Mouse (Mus musculus) limb, embryonic 10.5 days (tissue): Measurements from ENCODE around the gene Paf1. TPM values are rescaled to one million over a fixed set of nuclear protein-coding genes. Genes with fewer than 3 reads are reported as not detected.

ENCODE experiments used
- DNase-seq: peaks from one replicate; pipeline ENCODE4 v3.0.0-alpha.2; 2017; ENCODE audit warnings: low spot score
- H3K27ac ChIP-seq: fragments of 300-500 bp; sonication (generic); 2 replicates; pipeline ENCODE4 v1.5.1; 2016; ENCODE audit warnings: mild to moderate bottlenecking
- H3K27me3 ChIP-seq: fragments of 300-500 bp; sonication (generic); 2 replicates; pipeline ENCODE4 v1.6.1; 2016; ENCODE audit warnings: low read depth, mild to moderate bottlenecking; ENCODE audit not compliant: poor library complexity, severe bottlenecking
- H3K36me3 ChIP-seq: fragments of 300-500 bp; sonication (generic); 2 replicates; pipeline ENCODE4 v1.6.1; 2016; ENCODE audit warnings: mild to moderate bottlenecking, moderate library complexity
- H3K4me1 ChIP-seq: fragments of 300-500 bp; sonication (generic); 2 replicates; pipeline ENCODE4 v1.6.1; 2016
- H3K4me3 ChIP-seq: fragments of 300-500 bp; sonication (generic); 2 replicates; pipeline ENCODE4 v1.5.1; 2016; ENCODE audit warnings: mild to moderate bottlenecking, moderate library complexity
- H3K9me3 ChIP-seq: fragments of 300-500 bp; sonication (generic); replicated peaks from 2 replicates; pipeline ENCODE4 v1.6.1; 2016; ENCODE audit warnings: mild to moderate bottlenecking
- WGBS: fragments of 180-500 bp; shearing (Covaris S2); methylation state at CpG from one replicate; pipeline ENCODE4 v1.1.7; 2016; 5-methylcytosine and 5-hydroxymethylcytosine counted together
- polyA plus RNA-seq: library from polyadenylated mRNA; unstranded; fragments of >200 nt; fragmentation: Nextera tagmentation; extraction: Ambion mirVana; gene quantifications from 2 replicates; pipeline ENCODE4 v1.2.1, GENCODE M21; 2016

The Paf1 gene
- polyA plus RNA-seq, 1 experiment from 2014 or later = 91.5 TPM

DNA sequence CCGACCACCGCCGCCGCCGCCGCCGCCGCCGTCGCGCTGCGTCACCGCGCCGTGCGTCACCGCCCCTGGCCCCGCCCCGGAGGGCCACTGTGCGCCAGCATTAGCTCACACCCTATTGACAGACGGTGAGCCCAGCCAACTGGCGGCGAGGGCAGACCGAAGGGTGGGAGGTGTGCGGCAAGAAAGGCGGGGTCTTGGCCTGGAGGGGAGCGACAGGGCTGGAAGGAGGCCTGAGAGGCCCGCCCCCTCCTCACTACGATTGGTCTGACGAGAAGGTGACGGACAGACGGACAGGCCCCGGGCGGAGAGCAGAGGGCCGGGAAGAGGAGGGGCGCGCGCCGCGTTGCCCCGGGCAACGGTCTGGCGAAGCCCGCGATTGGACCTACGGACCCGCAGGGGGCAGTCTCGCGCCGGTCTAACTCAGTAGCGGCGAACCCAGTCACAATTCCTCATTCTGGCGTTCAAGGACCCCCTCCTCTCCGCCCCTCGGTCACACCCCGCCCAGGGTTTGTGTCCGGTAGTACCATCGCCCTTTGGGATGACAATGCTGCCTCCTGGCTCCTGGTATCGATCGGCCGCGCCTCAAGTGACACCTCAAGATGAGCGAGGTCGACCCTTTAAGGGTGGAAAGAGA lies 43.6 kb downstream of the Paf1 start:
- WGBS = under 1% methylated on average over 64 of the region's 64 CpGs
- H3K4me3 ChIP-seq = peak overlapping the region; percentile 96
- H3K36me3 ChIP-seq = peaks cover 29% of the 10 kb centered on the region
- no peaks in the 10 kb centered on the region for H3K27me3 ChIP-seq
- H3K4me1 ChIP-seq = peaks cover 36% of the 10 kb centered on the region
- peak; percentile 97 for DNase-seq
- peak overlapping the region; percentile 88 for H3K27ac ChIP-seq
- H3K9me3 ChIP-seq = no peaks in the 10 kb centered on the region

DNA sequence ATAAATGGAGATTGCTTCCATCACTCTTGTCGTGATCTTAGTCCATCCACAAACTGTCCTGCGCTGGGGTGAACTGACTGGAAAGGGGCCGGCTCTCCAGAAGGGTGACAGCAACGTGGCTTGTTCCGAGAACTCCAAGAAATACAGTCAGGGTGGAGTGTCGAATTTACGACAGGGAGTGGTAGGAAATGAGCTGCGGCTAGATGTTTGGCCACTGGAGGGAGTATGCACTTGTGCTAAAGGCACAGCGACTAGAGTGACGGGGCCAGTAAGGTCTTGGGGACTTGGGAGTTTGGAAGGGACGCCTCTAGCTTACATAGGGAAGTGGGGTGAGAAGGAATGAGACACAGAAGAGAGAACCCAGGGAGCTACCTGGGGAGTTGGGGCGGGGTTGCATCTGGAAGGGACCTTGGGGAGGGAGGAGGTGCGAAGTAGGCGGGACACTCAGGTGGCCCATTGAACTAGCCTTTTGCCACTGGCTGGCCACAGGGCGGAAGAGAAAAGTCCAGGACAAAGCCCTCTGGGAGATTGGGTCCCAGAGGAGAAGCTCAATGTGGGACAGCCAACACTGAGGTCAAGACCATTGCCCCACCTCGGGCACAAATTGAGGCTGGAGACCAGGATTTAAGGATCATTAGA lies 44.3 kb downstream of the Paf1 start, which contains the start of gene Gmfg:
Gmfg (plus strand) TSS at position 516 of the 639 bp plus-strand sequence.
- Histone ChIP-seq H3K36me3 (peaks cover 23% of the 10 kb centered on the region), H3K27ac (peak within 1 kb of the TSS; percentile 88), H3K4me3 (peak within 1 kb of the TSS; percentile 96), H3K4me1 (peaks cover 36% of the 10 kb centered on the region), H3K27me3 (no peaks in the 10 kb centered on the region), H3K9me3 (no peaks in the 10 kb centered on the region)
- WGBS = 5% methylated on average over 16 of the region's 16 CpGs
- peak; percentile 77 for DNase-seq

DNA sequence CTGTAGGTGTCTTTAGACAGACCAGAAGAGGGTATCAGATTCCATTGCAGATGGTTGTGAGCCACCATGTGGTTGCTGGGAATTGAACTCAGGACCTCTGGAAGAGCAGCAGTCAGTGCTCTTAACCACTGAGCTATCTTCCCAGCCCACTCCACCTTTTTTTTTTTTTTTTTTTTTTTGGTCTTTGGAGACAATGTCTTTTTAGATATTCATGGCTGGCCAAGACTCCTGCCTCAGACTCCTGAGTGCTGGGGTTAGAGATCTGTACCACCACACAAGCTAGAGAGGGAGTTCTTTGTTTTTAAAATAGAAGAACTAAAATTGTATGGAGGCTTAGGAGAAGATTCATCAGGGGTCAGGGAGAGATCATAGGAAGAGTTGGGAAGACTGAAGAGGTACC lies 45.2 kb downstream of the Paf1 start:
- H3K36me3 ChIP-seq = peaks cover 13% of the 10 kb centered on the region
- H3K9me3 ChIP-seq = no peaks in the 10 kb centered on the region
- no peak for DNase-seq
- no peaks in the 10 kb centered on the region for H3K27me3 ChIP-seq
- H3K4me3 ChIP-seq = no peak overlapping the region
- H3K27ac ChIP-seq = no peak overlapping the region
- H3K4me1 ChIP-seq = peaks cover 36% of the 10 kb centered on the region

DNA sequence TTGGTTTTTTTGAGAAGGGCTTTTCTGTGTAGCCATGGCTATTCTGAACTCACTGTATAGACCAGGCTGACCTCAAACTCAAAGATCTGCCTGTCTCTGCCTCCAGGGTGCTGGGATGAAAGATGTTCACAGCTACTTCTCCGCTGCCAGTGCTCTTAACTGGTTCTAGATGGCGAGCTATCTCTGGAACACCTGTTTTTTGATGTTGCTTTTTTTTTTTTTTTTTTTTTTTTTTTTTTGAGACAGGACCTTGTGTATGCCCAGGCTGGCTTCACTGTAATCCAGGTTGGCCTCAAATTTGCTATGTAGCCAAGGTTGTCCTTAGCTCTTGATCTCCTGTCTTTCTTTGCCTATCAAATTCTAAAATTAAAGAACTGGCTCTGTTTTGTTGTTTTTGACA lies 46.0 kb downstream of the Paf1 start:
- no peaks in the 10 kb centered on the region for H3K9me3 ChIP-seq
- peaks cover 29% of the 10 kb centered on the region for H3K4me1 ChIP-seq
- H3K27me3 ChIP-seq = no peaks in the 10 kb centered on the region
- WGBS = 83% methylated on average over 2 of the region's 2 CpGs
- no peak overlapping the region for H3K4me3 ChIP-seq
- no peak for DNase-seq
- no peak overlapping the region for H3K27ac ChIP-seq
- peaks cover 5% of the 10 kb centered on the region for H3K36me3 ChIP-seq

- 63% methylated on average over 2 of the region's 2 CpGs for WGBS
Observed at GRCm38 (mm10) chr7:28440739-28441138, 48.0 kb downstream of the Paf1 start.

GRCm38 (mm10) chr7:28441776-28442485 lies 49.2 kb downstream of the Paf1 start:
- Histone ChIP-seq H3K27me3 (peaks cover 14% of the 10 kb centered on the region), H3K4me3 (no peak overlapping the region), H3K27ac (no peak overlapping the region), H3K36me3 (no peaks in the 10 kb centered on the region), H3K9me3 (no peaks in the 10 kb centered on the region), H3K4me1 (peaks cover 6% of the 10 kb centered on the region)
- WGBS = 86% methylated on average over 14 of the region's 14 CpGs
- no peak for DNase-seq

More at GRCm38 (mm10) chr7:28440739-28441138, 48.0 kb downstream of the Paf1 start:
- DNase-seq = no peak
- 0 out of 2 replicates have a peak overlapping the region, but pooled peaks have one; percentile 12 for H3K27ac ChIP-seq
- no peaks in the 10 kb centered on the region for H3K9me3 ChIP-seq
- H3K27me3 ChIP-seq = peaks cover 11% of the 10 kb centered on the region
- 0 out of 2 replicates have a peak, but pooled peaks cover 2% of the 10 kb centered on the region for H3K36me3 ChIP-seq
- no peak overlapping the region for H3K4me3 ChIP-seq
- peaks cover 10% of the 10 kb centered on the region for H3K4me1 ChIP-seq

DNA sequence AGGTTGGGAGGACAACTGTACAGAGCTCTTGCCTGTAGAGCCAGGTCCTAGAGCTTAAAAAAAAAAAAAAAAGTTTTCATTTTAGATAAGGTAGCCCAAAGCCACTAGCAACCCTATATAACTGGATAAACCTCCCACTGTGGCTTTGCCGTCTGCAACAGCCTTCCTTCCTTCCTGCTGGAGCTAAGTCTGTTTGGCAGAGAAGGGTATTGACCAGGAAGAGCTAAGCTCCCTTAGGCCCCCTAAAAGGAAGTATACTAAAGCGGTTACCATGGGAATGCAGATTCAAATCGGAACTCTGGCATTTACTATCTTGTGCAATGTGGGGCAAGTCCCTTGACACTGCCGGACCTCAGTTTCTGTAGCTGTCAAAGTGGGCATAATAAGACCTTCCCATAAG lies 49.9 kb downstream of the Paf1 start:
- no peak for DNase-seq
- peaks cover 8% of the 10 kb centered on the region for H3K4me1 ChIP-seq
- H3K27ac ChIP-seq = no peak overlapping the region
- H3K36me3 ChIP-seq = no peaks in the 10 kb centered on the region
- no peaks in the 10 kb centered on the region for H3K9me3 ChIP-seq
- peaks cover 14% of the 10 kb centered on the region for H3K27me3 ChIP-seq
- WGBS = 69% methylated on average over 4 of the region's 4 CpGs
- no peak overlapping the region for H3K4me3 ChIP-seq

DNA sequence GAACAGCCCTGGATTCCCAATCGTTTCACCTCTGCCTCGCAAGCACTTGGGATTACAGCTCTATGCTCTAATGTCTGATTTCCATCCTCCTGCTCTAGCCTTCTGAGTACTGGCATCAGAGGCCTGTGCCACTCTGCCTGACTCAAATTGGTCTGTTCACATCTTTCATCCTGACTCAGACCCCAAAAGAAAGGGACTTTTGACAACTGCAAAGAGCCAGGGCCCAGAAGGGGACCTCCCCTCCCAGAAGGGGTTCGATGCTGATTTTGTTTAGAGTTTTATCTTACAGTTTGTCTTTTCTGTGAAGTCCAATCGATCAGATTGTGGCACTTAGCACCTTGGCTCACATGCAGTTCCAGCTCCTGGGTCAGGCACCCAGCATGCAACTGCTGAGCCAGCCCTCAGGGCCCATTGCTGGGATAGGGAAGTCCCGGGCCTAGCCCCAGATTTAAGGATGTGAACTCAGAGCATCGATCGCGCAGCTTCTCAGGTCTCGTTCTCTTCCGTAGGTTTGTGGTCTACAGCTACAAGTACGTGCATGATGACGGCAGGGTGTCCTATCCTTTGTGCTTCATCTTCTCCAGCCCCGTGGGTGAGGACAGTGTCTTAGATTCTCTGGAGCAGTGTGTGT lies 51.7 kb downstream of the Paf1 start:
- no peaks in the 10 kb centered on the region for H3K9me3 ChIP-seq
- 87% methylated on average over 13 of the region's 13 CpGs for WGBS
- no peak overlapping the region for H3K4me3 ChIP-seq
- H3K27me3 ChIP-seq = peaks cover 14% of the 10 kb centered on the region
- no peak overlapping the region for H3K27ac ChIP-seq
- peaks cover 8% of the 10 kb centered on the region for H3K4me1 ChIP-seq
- H3K36me3 ChIP-seq = no peaks in the 10 kb centered on the region
- no peak for DNase-seq

- 8% methylated on average over 12 of the region's 12 CpGs for WGBS
- H3K4me1 ChIP-seq = peaks cover 8% of the 10 kb centered on the region
- H3K36me3 ChIP-seq = no peaks in the 10 kb centered on the region
- H3K9me3 ChIP-seq = no peaks in the 10 kb centered on the region
- no peak overlapping the region for H3K27ac ChIP-seq
- peak; percentile 90 for DNase-seq
- peaks cover 18% of the 10 kb centered on the region for H3K27me3 ChIP-seq
- no peak overlapping the region for H3K4me3 ChIP-seq
Observed at GRCm38 (mm10) chr7:28446446-28446845, 53.7 kb downstream of the Paf1 start.

- DNase-seq = no peak
- WGBS = 13% methylated on average over 12 of the region's 12 CpGs
- Histone ChIP-seq H3K4me1 (peaks cover 12% of the 10 kb centered on the region), H3K27ac (no peak overlapping the region), H3K9me3 (no peaks in the 10 kb centered on the region), H3K27me3 (peaks cover 18% of the 10 kb centered on the region), H3K36me3 (no peaks in the 10 kb centered on the region), H3K4me3 (no peak overlapping the region; the same call in 1 of the 2 replicates)
Observed at GRCm38 (mm10) chr7:28447101-28447830, 54.5 kb downstream of the Paf1 start.

- peaks cover 21% of the 10 kb centered on the region for H3K4me1 ChIP-seq
- no peak overlapping the region for H3K4me3 ChIP-seq
- H3K9me3 ChIP-seq = no peaks in the 10 kb centered on the region
- no peak overlapping the region for H3K27ac ChIP-seq
- no peak for DNase-seq
- 64% methylated on average over 13 of the region's 13 CpGs for WGBS
- H3K36me3 ChIP-seq = no peaks in the 10 kb centered on the region
- H3K27me3 ChIP-seq = peaks cover 18% of the 10 kb centered on the region
Observed at GRCm38 (mm10) chr7:28447865-28448820, 55.4 kb downstream of the Paf1 start.
